Mouse (Mus musculus) midbrain, postnatal 0 days (tissue): ENCODE measurements at regions not wholly inside any gene's neighbourhood (a gene's known extent, or its start where the extent isn't known, plus 50 kb on each side); places are given as distances from the start of the nearest gene placed in this dataset.

ENCODE experiments used
- ATAC-seq: fragments of 200-750 bp; cut with Nextera tagmentation; 2 replicates; pipeline ENCODE4 v1.8.0; 2017; ENCODE audit warnings: moderate number of reproducible peaks, mild to moderate bottlenecking, moderate TSS enrichment, moderate library complexity; ENCODE audit not compliant: low FRiP score
- DNase-seq: peaks from one replicate; pipeline ENCODE4 v3.0.0-alpha.2; 2015; ENCODE audit warnings: low spot score
- H3K27ac ChIP-seq: fragments of 300-500 bp; sonication (generic); 2 replicates; pipeline ENCODE4 v1.5.1; 2014; ENCODE audit warnings: low read depth, mild to moderate bottlenecking, low read length, mixed read lengths
- H3K27me3 ChIP-seq: fragments of 300-500 bp; sonication (generic); 2 replicates; pipeline ENCODE4 v1.6.1; 2014; ENCODE audit warnings: low read length, control low read depth, mixed read lengths; ENCODE audit not compliant: insufficient read depth
- H3K36me3 ChIP-seq: fragments of 300-500 bp; sonication (generic); 2 replicates; pipeline ENCODE4 v1.6.1; 2014; ENCODE audit warnings: low read length, control low read depth, mixed read lengths; ENCODE audit not compliant: insufficient read depth
- H3K4me1 ChIP-seq: fragments of 300-500 bp; sonication (generic); 2 replicates; pipeline ENCODE4 v1.6.1; 2014; ENCODE audit warnings: mild to moderate bottlenecking, control low read depth, antibody characterized with exemption, low read length, mixed read lengths; ENCODE audit not compliant: insufficient read depth
- H3K4me2 ChIP-seq: fragments of 300-500 bp; sonication (generic); 2 replicates; pipeline ENCODE4 v1.6.1; 2014; ENCODE audit warnings: low read depth, mild to moderate bottlenecking, low read length, mixed read lengths; ENCODE audit not compliant: poor library complexity, severe bottlenecking
- H3K4me3 ChIP-seq: fragments of 300-500 bp; sonication (generic); 2 replicates; pipeline ENCODE4 v1.5.1; 2014; ENCODE audit warnings: low read depth, mild to moderate bottlenecking, low read length, moderate library complexity
- H3K9ac ChIP-seq: fragments of 300-500 bp; sonication (generic); replicated peaks from 2 replicates; pipeline ENCODE4 v1.6.1; 2014; ENCODE audit warnings: mild to moderate bottlenecking, low read length, moderate library complexity, mixed read lengths; ENCODE audit not compliant: poor library complexity, severe bottlenecking
- H3K9me3 ChIP-seq: fragments of 300-500 bp; sonication (generic); 2 replicates; pipeline ENCODE4 v1.6.1; 2016; ENCODE audit warnings: low read length, control low read depth
- CTCF ChIP-seq: IDR thresholded peaks from 2 replicates; pipeline ENCODE4 v1.5.1; 2016; ENCODE audit warnings: antibody characterized with exemption, mild to moderate bottlenecking
- WGBS: fragments of 180-500 bp; shearing (Covaris S2); extraction: QIAGEN DNeasy Blood & Tissue Kit; methylation state at CpG from one replicate; pipeline ENCODE4 v1.1.7; 2014; 5-methylcytosine and 5-hydroxymethylcytosine counted together

DNA sequence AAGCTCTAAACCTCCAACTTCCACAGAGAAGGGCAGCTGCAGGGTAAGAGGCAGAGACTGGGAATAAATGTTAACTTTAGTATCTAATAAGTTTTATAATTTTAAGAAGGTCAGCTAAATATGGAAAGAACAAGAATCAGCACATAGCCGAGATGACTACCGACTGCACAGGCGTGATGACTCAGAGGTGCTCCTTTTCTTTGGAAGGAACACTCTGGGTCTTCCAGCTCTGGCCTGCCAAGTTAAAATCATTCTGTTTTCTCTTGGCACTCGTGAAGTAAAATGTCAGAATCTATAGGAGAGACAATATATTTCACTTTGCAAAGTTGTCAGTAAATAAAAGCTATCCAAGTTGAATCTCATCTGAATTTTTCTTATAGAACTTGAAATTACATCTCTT lies 96.2 kb upstream of the Magi2 start:
- Histone ChIP-seq H3K27me3 (no peaks in the 10 kb centered on the region), H3K4me3 (no peak overlapping the region), H3K27ac (no peak overlapping the region), H3K36me3 (no peaks in the 10 kb centered on the region), H3K4me1 (no peaks in the 10 kb centered on the region), H3K9ac (no peak overlapping the region), H3K4me2 (no peak overlapping the region), H3K9me3 (no peaks in the 10 kb centered on the region)
- 77% methylated on average over 4 of the region's 4 CpGs for WGBS
- no peak for TF ChIP-seq CTCF
- ATAC-seq (no peak), DNase-seq (no peak)

DNA sequence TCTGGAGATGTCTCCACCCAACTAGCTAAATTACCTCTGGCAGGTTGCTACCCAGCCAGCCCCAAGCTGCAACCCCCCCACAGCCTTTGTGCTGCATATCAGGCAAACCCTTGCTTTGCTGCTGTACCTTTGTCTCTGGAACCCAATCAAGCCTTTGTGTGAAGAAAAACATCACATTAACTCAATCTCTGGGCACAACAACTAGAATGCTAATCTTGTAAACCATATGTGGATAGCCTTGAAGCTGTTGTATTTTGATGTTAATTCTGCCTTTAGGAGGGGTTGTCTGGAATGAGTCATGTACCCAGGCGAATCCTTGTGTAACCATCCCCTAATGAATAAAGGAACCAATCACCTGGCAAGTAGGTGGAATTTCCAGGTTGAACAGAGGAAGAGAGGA lies 72.3 kb upstream of the Magi2 start:
- Histone ChIP-seq H3K27ac (no peak overlapping the region), H3K4me3 (no peak overlapping the region), H3K9ac (no peak overlapping the region), H3K27me3 (no peaks in the 10 kb centered on the region), H3K36me3 (no peaks in the 10 kb centered on the region), H3K4me2 (no peak overlapping the region), H3K4me1 (no peaks in the 10 kb centered on the region), H3K9me3 (no peaks in the 10 kb centered on the region)
- no peak for DNase-seq
- TF ChIP-seq CTCF = no peak
- WGBS = 42% methylated on average over 1 of the region's 1 CpGs
- no peak for ATAC-seq

DNA sequence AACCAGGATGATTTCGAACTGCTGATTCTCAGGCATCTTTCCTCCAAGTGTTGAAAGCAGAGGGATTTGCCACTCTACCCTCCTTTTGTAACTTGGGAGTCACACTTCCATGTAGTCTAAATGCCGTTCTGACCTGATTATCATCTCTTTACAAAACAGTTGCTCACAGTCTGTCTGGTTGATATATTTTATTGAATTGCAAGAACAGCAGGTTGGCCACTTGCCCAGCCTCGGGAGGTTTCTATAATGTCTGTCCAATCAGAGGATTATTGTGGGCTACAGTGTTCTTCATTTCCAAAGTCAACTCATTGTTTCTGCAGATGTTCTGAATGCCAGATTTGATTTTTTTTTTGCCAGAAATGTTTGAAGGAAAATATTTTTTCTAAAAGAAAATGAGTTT lies 68.6 kb upstream of the Magi2 start:
- Histone ChIP-seq H3K4me2 (no peak overlapping the region), H3K9me3 (no peaks in the 10 kb centered on the region), H3K4me3 (no peak overlapping the region), H3K4me1 (no peaks in the 10 kb centered on the region), H3K27me3 (no peaks in the 10 kb centered on the region), H3K9ac (no peak overlapping the region), H3K36me3 (no peaks in the 10 kb centered on the region), H3K27ac (no peak overlapping the region)
- ATAC-seq = no peak
- TF ChIP-seq CTCF = no peak
- WGBS = 35% methylated on average over 3 of the region's 3 CpGs
- DNase-seq = peak; percentile 21

DNA sequence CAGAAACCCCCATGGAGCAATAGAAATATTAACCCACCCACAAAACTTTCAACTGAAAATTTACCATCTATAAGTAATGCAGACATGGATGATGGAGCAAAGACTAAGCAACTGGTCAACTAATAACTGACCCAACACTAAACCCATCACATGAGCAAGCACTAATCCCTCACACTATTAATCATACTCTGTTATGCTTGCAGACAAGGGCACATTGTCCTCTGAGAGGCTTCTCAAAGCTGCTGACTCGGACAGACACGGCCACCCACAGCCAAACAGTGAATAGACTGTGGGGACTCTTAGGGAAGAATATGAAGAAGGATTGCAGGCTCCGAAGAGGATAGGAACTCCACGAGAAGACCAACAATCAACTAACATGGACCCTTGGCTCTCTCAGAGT lies 66.6 kb upstream of the Magi2 start:
- H3K4me3 ChIP-seq = no peak overlapping the region
- no peak overlapping the region for H3K27ac ChIP-seq
- no peak for TF ChIP-seq CTCF
- 50% methylated on average over 4 of the region's 4 CpGs for WGBS
- H3K9ac ChIP-seq = no peak overlapping the region
- H3K9me3 ChIP-seq = no peaks in the 10 kb centered on the region
- ATAC-seq = no peak
- H3K27me3 ChIP-seq = no peaks in the 10 kb centered on the region
- DNase-seq = no peak
- H3K4me2 ChIP-seq = no peak overlapping the region
- H3K36me3 ChIP-seq = no peaks in the 10 kb centered on the region
- no peaks in the 10 kb centered on the region for H3K4me1 ChIP-seq
